Mouse (Mus musculus): ENCODE data around the gene Dpy19l3. TPM values are rescaled to one million over a fixed set of nuclear protein-coding genes. Genes with fewer than 3 reads are reported as not detected.

The Dpy19l3 gene
- polyA plus RNA-seq, 1 experiment from 2014 or later = 22.9 TPM

- Histone ChIP-seq H3K4me3 (ENCODE audit: low read depth, low read length) (no peak overlapping the region), H3K27me3 (replicated peaks; ENCODE audit: control insufficient read depth, insufficient read depth, low read length) (no peaks in the 10 kb centered on the region), H3K9ac (ENCODE audit: low read depth, low read length) (no peak overlapping the region), H3K27ac (ENCODE audit: low read depth, low read length) (no peak overlapping the region), H3K4me2 (peak overlapping the region; percentile 41), H3K36me3 (ENCODE audit: control insufficient read depth, insufficient read depth, low read length) (peaks cover 18% of the 10 kb centered on the region), H3K4me1 (replicated peaks; ENCODE audit: control insufficient read depth, insufficient read depth, low read length) (peaks cover 2% of the 10 kb centered on the region; the same call in 1 of the 2 replicates), H3K9me3 (ENCODE audit: control insufficient read depth, low read length) (no peaks in the 10 kb centered on the region; the same call in 1 of the 2 replicates)
- DNase-seq (ENCODE audit: low spot score) = no peak
- 65% methylated on average over 9 of the region's 9 CpGs for WGBS
- ATAC-seq (replicated peaks; ENCODE audit: low FRiP score) = 0 out of 2 replicates have a peak, but pooled peaks have one; percentile 7
Measured at GRCm38 (mm10) chr7:35648239-35649069, 105.8 kb downstream of the Dpy19l3 start.

- under 1% methylated on average over 62 of the region's 64 CpGs for WGBS
- Histone ChIP-seq H3K9me3 (ENCODE audit: control insufficient read depth, low read length) (no peaks in the 10 kb centered on the region; the same call in 1 of the 2 replicates), H3K36me3 (ENCODE audit: control insufficient read depth, insufficient read depth, low read length) (peaks cover 28% of the 10 kb centered on the region), H3K27ac (ENCODE audit: low read depth, low read length) (peak within 1 kb of the TSS; percentile 78), H3K27me3 (replicated peaks; ENCODE audit: control insufficient read depth, insufficient read depth, low read length) (no peaks in the 10 kb centered on the region), H3K4me2 (peak within 1 kb of the TSS; percentile 82), H3K4me3 (ENCODE audit: low read depth, low read length) (peak within 1 kb of the TSS; percentile 97), H3K4me1 (replicated peaks; ENCODE audit: control insufficient read depth, insufficient read depth, low read length) (peaks cover 2% of the 10 kb centered on the region; the same call in 1 of the 2 replicates), H3K9ac (ENCODE audit: low read depth, low read length) (peak within 1 kb of the TSS; percentile 94)
- ATAC-seq (replicated peaks; ENCODE audit: low FRiP score) (peak; percentile 88), DNase-seq (ENCODE audit: low spot score) (peak; percentile 96)
Measured at GRCm38 (mm10) chr7:35647101-35647698, 107.1 kb downstream of the Dpy19l3 start, which contains the start of gene Pdcd5. Gene Pdcd5, minus strand, starts transcription at chr7:35647521.

- ATAC-seq (replicated peaks; ENCODE audit: low FRiP score) (peak; percentile 57), DNase-seq (ENCODE audit: low spot score) (peak; percentile 60)
- H3K4me3 ChIP-seq (ENCODE audit: low read depth, low read length) = peak overlapping the region; percentile 97
- no peaks in the 10 kb centered on the region for H3K9me3 ChIP-seq (ENCODE audit: control insufficient read depth, low read length)
- H3K27ac ChIP-seq (ENCODE audit: low read depth, low read length) = peak overlapping the region; percentile 78
- H3K4me2 ChIP-seq = peak overlapping the region; percentile 82
- peak overlapping the region; percentile 94 for H3K9ac ChIP-seq (ENCODE audit: low read depth, low read length)
- H3K27me3 ChIP-seq (replicated peaks; ENCODE audit: control insufficient read depth, insufficient read depth, low read length) = no peaks in the 10 kb centered on the region
- H3K4me1 ChIP-seq (replicated peaks; ENCODE audit: control insufficient read depth, insufficient read depth, low read length) = peaks cover 2% of the 10 kb centered on the region; the same call in 1 of the 2 replicates
- H3K36me3 ChIP-seq (ENCODE audit: control insufficient read depth, insufficient read depth, low read length) = peaks cover 31% of the 10 kb centered on the region
- WGBS = 9% methylated on average over 34 of the region's 34 CpGs
Measured at GRCm38 (mm10) chr7:35646317-35647081, 107.8 kb downstream of the Dpy19l3 start.

DNA sequence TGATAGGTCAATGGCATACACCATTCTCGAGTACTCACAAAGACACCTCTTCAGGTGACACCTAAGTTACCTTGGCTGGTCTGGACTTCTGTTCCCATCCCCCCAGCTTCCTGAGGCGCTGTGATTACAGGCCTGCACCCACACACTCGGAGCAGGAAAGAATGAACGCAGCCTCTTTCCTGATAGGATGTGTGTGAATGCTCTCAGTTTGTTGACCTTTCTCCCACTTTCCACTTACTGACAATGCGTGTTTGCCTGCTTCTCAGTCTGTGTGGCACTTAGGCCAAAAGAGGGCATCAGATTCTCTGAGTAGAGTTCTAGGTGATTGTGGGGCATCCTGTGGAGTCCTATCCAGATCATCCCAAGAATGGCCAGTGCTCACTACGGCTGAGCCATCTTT is 114.2 kb downstream of the Dpy19l3 start:
- 74% methylated on average over 6 of the region's 6 CpGs for WGBS
- Histone ChIP-seq H3K9ac (ENCODE audit: low read depth, low read length) (no peak overlapping the region), H3K9me3 (ENCODE audit: control insufficient read depth, low read length) (no peaks in the 10 kb centered on the region), H3K27ac (ENCODE audit: low read depth, low read length) (no peak overlapping the region), H3K4me1 (replicated peaks; ENCODE audit: control insufficient read depth, insufficient read depth, low read length) (no peaks in the 10 kb centered on the region), H3K36me3 (ENCODE audit: control insufficient read depth, insufficient read depth, low read length) (peaks cover 49% of the 10 kb centered on the region), H3K4me3 (ENCODE audit: low read depth, low read length) (no peak overlapping the region), H3K27me3 (replicated peaks; ENCODE audit: control insufficient read depth, insufficient read depth, low read length) (no peaks in the 10 kb centered on the region), H3K4me2 (no peak overlapping the region)
- DNase-seq (ENCODE audit: low spot score) (no peak), ATAC-seq (replicated peaks; ENCODE audit: low FRiP score) (no peak)

- peaks cover 42% of the 10 kb centered on the region for H3K36me3 ChIP-seq (ENCODE audit: control insufficient read depth, insufficient read depth, low read length)
- no peak overlapping the region for H3K4me2 ChIP-seq
- no peak overlapping the region for H3K27ac ChIP-seq (ENCODE audit: low read depth, low read length)
- no peak overlapping the region for H3K4me3 ChIP-seq (ENCODE audit: low read depth, low read length)
- DNase-seq (ENCODE audit: low spot score) (no peak), ATAC-seq (replicated peaks; ENCODE audit: low FRiP score) (no peak)
- no peaks in the 10 kb centered on the region for H3K27me3 ChIP-seq (replicated peaks; ENCODE audit: control insufficient read depth, insufficient read depth, low read length)
- H3K4me1 ChIP-seq (replicated peaks; ENCODE audit: control insufficient read depth, insufficient read depth, low read length) = no peaks in the 10 kb centered on the region
- no peaks in the 10 kb centered on the region for H3K9me3 ChIP-seq (ENCODE audit: control insufficient read depth, low read length)
- no peak overlapping the region for H3K9ac ChIP-seq (ENCODE audit: low read depth, low read length)
- WGBS = 96% methylated on average over 9 of the region's 9 CpGs
Measured at GRCm38 (mm10) chr7:35636874-35637273, 117.4 kb downstream of the Dpy19l3 start.

- H3K4me2 ChIP-seq = no peak overlapping the region
- DNase-seq (ENCODE audit: low spot score) (no peak), ATAC-seq (replicated peaks; ENCODE audit: low FRiP score) (no peak)
- H3K4me3 ChIP-seq (ENCODE audit: low read depth, low read length) = no peak overlapping the region
- no peak overlapping the region for H3K27ac ChIP-seq (ENCODE audit: low read depth, low read length)
- no peak overlapping the region for H3K9ac ChIP-seq (ENCODE audit: low read depth, low read length)
- H3K4me1 ChIP-seq (replicated peaks; ENCODE audit: control insufficient read depth, insufficient read depth, low read length) = no peaks in the 10 kb centered on the region
- WGBS = 72% methylated on average over 6 of the region's 6 CpGs
- peaks cover 41% of the 10 kb centered on the region for H3K36me3 ChIP-seq (ENCODE audit: control insufficient read depth, insufficient read depth, low read length)
- no peaks in the 10 kb centered on the region for H3K9me3 ChIP-seq (ENCODE audit: control insufficient read depth, low read length)
- H3K27me3 ChIP-seq (replicated peaks; ENCODE audit: control insufficient read depth, insufficient read depth, low read length) = no peaks in the 10 kb centered on the region
Measured at GRCm38 (mm10) chr7:35636229-35636628, 118.0 kb downstream of the Dpy19l3 start.

Other genes with a start within 250 kb of the Dpy19l3 start
- 0.22 and 0.29 TPM in 2 replicates for gene Tdrd12, start 216.7 kb downstream of the Dpy19l3 start, polyA plus RNA-seq (2014; fragmentation: Nextera tagmentation; extraction: Ambion mirVana)
- gene Nudt19, start 198.2 kb downstream of the Dpy19l3 start, polyA plus RNA-seq (2014; fragmentation: Nextera tagmentation; extraction: Ambion mirVana) = 125 and 144 TPM in 2 replicates
- 0.22 and 0.40 TPM in 2 replicates for gene Rgs9bp, start 168.9 kb downstream of the Dpy19l3 start, polyA plus RNA-seq (2014; fragmentation: Nextera tagmentation; extraction: Ambion mirVana)
- gene Ankrd27, start 168.2 kb downstream of the Dpy19l3 start, polyA plus RNA-seq (2014; fragmentation: Nextera tagmentation; extraction: Ambion mirVana) = 63.1 and 71.3 TPM in 2 replicates
- 284 and 301 TPM in 2 replicates for gene Pdcd5, start 106.9 kb downstream of the Dpy19l3 start, polyA plus RNA-seq (2014; fragmentation: Nextera tagmentation; extraction: Ambion mirVana)
- 11.5 and 14.4 TPM in 2 replicates for gene Zfp507, start 48.5 kb upstream of the Dpy19l3 start, polyA plus RNA-seq (2014; fragmentation: Nextera tagmentation; extraction: Ambion mirVana)

Measured in liver, embryonic 11.5 days (tissue).